Mouse (Mus musculus) olfactory bulb, adult 2 months (tissue): ENCODE measurements around the gene Igsf21. TPM values are rescaled to one million over a fixed set of nuclear protein-coding genes. Genes with fewer than 3 reads are reported as not detected.

Experiments
- H3K27ac ChIP-seq: fragments of 200-500 bp; 2 replicates; pipeline ENCODE4 v1.5.1; 2012; ENCODE audit warnings: low read depth, low read length; ENCODE audit not compliant: insufficient read depth
- H3K4me1 ChIP-seq: fragments of 200-500 bp; 2 replicates; pipeline ENCODE4 v1.6.1; 2012; ENCODE audit warnings: low read length; ENCODE audit not compliant: control insufficient read depth, insufficient read depth
- H3K4me3 ChIP-seq: fragments of 200-500 bp; 2 replicates; pipeline ENCODE4 v1.5.1; 2012; ENCODE audit warnings: mild to moderate bottlenecking, low read depth, low read length, moderate library complexity; ENCODE audit not compliant: insufficient read depth
- CTCF ChIP-seq: fragments of 200-500 bp; IDR thresholded peaks from 2 replicates; pipeline ENCODE4 v1.5.1; 2012; ENCODE audit warnings: low read depth, mild to moderate bottlenecking, low read length, moderate library complexity; ENCODE audit not compliant: insufficient read depth
- POLR2A ChIP-seq: fragments of 200-500 bp; IDR thresholded peaks from 2 replicates; pipeline ENCODE4 v1.6.1; 2012; ENCODE audit warnings: mild to moderate bottlenecking, low read depth, low read length, moderate library complexity; ENCODE audit not compliant: insufficient read depth
- WGBS: fragments of 180-500 bp; shearing (Covaris S2); methylation state at CpG from one replicate; pipeline ENCODE4 v1.1.7; 2018; 5-methylcytosine and 5-hydroxymethylcytosine counted together
- polyA plus RNA-seq: library from polyadenylated mRNA; stranded (reverse); fragments of >200 nt; gene quantifications from 2 replicates; pipeline ENCODE4 v1.2.4, GENCODE M21; 2012; ENCODE audit warnings: low replicate concordance; ENCODE audit not compliant: missing spikeins, insufficient read depth, insufficient read length

Igsf21 gene
- polyA plus RNA-seq, 1 experiment, result not detected

DNA sequence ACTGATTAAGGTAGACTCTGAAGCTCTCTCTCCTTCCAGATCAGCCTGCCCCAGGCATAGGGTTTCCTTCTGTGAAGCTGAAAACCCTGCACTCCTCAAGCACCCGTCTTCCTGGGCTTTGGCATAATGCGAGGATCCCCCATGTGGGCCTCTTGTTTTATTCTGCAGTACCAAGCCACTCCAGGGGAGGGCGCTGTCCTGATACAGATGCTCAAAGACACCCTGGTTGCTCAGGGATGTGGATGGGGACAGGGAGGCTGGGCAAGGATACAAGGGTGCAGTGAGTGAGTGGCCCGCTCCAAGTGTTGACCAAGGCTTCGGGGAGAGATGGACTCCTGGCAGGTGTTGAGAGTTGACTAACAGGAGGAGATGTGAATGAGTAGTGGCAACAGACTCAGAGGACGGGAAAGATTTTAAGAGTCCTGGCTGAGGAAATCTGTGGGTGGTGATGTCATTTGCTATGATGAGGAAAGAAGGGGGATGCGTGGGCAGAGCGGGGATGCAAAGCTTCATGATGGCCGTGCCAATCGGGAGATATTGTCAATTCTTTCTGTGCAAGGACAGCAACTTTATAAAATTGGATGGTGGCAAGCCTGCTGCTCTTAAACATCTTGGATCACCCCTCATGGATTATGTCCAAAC lies 102.6 kb downstream of the Igsf21 start:
- H3K4me3 ChIP-seq, result no peak overlapping the region
- 84% methylated on average over 10 of the region's 10 CpGs for WGBS

GRCm38 (mm10) chr4:140143178-140143577 lies 103.4 kb downstream of the Igsf21 start:
- WGBS, result 97% methylated on average over 6 of the region's 6 CpGs
- peaks cover 33% of the 10 kb centered on the region for H3K4me1 ChIP-seq
- H3K27ac ChIP-seq, result no peak overlapping the region
- H3K4me3 ChIP-seq, result no peak overlapping the region
- TF ChIP-seq CTCF (no peak), POLR2A (no peak)

More for the DNA sequence above, 102.6 kb downstream of the Igsf21 start:
- TF ChIP-seq POLR2A, result no peak
- peak; percentile 69; the same call in 1 of the 2 replicates for TF ChIP-seq CTCF
- Histone ChIP-seq H3K4me1 (peaks cover 36% of the 10 kb centered on the region), H3K27ac (no peak overlapping the region)

GRCm38 (mm10) chr4:140140485-140140884 lies 106.1 kb downstream of the Igsf21 start:
- 61% methylated on average over 9 of the region's 9 CpGs for WGBS
- Histone ChIP-seq H3K4me3 (no peak overlapping the region), H3K27ac (no peak overlapping the region), H3K4me1 (peaks cover 15% of the 10 kb centered on the region)
- TF ChIP-seq POLR2A, result no peak
- no peak for TF ChIP-seq CTCF

DNA sequence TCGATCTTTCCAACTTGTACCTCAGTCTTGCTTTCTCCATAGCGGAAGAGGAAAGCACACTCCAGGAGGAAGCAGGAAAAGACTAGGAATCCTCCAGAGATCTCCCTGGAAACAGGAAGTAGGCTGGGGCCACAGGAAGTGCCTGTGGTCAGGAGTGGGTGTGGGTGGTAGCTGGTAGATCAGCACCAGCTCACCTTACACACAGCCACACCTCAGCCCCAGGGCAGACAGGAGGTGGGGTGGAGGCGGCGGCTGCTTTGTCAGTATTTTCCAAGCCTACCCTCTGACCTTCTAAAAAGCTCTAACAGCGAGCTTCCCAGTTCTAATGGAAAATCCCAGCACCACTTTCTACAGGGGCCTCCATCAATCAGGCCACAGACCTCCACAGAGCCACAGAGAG lies 107.7 kb downstream of the Igsf21 start:
- 85% methylated on average over 5 of the region's 5 CpGs for WGBS
- Histone ChIP-seq H3K27ac (no peak overlapping the region), H3K4me1 (peaks cover 16% of the 10 kb centered on the region), H3K4me3 (no peak overlapping the region)
- TF ChIP-seq POLR2A (no peak), CTCF (no peak)

DNA sequence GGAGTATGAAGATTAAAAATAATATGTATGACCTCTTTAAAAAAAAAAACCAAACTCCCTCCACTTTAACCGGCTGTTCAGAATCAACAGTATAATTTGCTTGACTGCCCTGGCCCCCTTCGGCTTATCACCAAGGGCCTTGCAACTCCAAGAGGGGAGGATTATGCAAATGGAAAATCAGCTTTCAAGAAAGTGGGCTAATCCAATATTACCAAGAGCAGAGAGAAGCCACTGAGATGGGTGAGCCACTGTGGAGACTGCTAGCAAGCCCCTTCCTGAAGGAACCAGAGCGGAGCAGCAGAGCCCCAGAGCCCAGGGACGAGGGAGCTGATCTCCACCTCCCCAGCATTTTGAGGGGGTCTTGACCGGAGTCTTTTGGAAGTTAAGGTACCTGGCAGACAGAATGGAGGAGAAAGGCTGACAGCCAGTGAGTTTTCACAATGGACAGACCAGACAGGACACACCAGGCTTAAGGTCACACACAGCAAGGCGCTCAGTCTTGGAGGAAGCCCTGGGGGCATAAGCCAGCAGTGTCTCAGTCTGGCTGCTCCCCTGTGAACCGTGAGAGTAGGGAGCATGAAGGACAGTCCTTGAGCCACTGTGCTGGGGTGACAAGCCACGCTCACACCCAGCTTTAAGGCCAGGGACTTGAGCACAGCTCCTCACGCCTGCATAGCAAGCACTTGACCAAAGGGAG lies 114.8 kb downstream of the Igsf21 start:
- WGBS, result 78% methylated on average over 9 of the region's 9 CpGs
- Histone ChIP-seq H3K4me3 (no peak overlapping the region), H3K27ac (no peak overlapping the region), H3K4me1 (peaks cover 25% of the 10 kb centered on the region)
- TF ChIP-seq CTCF (no peak), POLR2A (no peak)

DNA sequence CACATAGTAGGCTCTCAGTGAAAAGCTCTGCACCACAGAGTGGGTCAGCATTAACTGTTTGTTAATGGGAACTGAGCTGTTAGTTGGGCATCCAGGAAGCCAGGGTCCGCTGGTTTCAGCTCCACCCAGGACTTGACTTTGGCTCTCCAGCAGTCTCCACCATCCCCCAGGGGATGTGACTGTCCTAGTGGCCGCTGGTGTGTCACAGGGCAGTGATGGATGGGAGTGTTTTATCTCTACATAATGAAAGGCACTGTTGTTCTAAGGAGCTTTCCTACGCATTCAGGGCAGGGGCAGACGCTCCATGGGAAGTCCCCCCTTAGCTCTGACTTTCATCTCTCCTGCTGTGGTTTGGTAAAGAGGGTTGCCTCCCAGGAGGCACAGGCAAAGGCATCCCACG lies 115.4 kb downstream of the Igsf21 start:
- no peak for TF ChIP-seq CTCF
- H3K4me1 ChIP-seq, result peaks cover 27% of the 10 kb centered on the region
- H3K4me3 ChIP-seq, result no peak overlapping the region
- 68% methylated on average over 5 of the region's 5 CpGs for WGBS
- H3K27ac ChIP-seq, result no peak overlapping the region

DNA sequence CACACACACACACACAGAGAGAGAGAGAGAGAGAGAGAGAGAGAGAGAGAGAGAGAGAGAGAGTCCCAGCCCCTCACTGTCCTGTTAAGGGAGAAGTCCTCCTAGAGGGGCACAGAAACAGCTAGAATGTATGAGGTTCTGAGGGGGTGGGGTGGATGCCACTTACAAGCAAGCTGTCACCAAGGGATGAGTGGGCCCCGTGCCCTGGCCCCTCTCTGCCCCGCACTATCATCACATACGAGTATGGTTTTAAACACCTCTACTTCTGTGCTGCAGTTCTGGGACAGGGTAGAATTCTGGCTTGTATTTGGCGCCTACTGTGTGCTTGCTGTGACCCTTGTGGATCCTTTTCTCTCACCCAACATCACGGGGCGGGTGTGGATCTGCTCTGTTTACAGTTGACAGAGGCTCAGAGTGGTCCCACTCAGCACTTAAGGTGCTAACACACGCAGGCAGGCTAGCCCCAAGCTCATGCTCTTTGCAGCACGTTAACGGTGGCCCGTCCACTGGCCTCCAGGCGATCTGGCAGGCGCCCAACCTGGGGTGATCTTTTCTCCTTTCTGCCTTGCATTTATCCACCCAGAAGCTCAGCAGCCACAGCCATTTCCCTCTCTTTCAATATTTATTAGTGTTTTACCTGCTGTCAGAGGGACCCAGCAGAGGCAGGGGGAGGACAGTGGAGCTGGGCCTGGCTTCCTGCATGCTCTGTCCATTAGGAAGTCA lies 116.9 kb downstream of the Igsf21 start:
- 81% methylated on average over 12 of the region's 12 CpGs for WGBS
- H3K27ac ChIP-seq, result no peak overlapping the region
- no peak overlapping the region for H3K4me3 ChIP-seq
- H3K4me1 ChIP-seq, result peaks cover 30% of the 10 kb centered on the region
- TF ChIP-seq CTCF (no peak), POLR2A (no peak)

GRCm38 (mm10) chr4:140128116-140128515 lies 118.5 kb downstream of the Igsf21 start:
- TF ChIP-seq CTCF (no peak), POLR2A (no peak)
- WGBS, result 84% methylated on average over 11 of the region's 11 CpGs
- Histone ChIP-seq H3K4me3 (no peak overlapping the region), H3K4me1 (peaks cover 34% of the 10 kb centered on the region), H3K27ac (no peak overlapping the region)

DNA sequence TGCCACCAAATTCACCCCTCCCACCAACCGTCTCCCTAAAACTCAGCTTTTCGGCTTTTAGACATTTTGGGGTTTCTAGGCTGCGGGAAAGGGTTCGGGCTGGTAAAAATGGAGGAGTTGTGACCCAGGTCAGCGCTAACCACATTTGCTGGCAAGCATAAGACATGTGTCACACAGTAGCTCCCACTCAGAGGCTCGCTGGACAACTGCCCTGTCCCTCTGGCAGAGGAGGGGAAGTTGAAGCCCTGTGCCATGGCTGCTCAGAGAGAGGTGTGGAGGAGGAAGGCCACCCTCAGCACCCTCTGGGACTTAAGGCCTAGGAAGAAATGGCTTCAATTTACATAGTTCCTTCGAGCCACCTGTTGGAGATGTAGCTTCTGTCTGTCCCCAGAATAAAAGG lies 120.8 kb downstream of the Igsf21 start:
- TF ChIP-seq POLR2A (no peak), CTCF (no peak)
- H3K27ac ChIP-seq, result no peak overlapping the region
- 77% methylated on average over 7 of the region's 7 CpGs for WGBS
- H3K4me1 ChIP-seq, result peaks cover 36% of the 10 kb centered on the region; the same call in 1 of the 2 replicates
- H3K4me3 ChIP-seq, result no peak overlapping the region
